Mouse (Mus musculus): ENCODE measurements around the gene Rnaseh2c. TPM values are rescaled to one million over a fixed set of nuclear protein-coding genes. Genes with fewer than 3 reads are reported as not detected.
A peak's percentile ranks its signal among the peaks of the same experiment; 100 is the strongest.

The Rnaseh2c gene
- polyA plus RNA-seq, 1 experiment, result 27.3 TPM

GRCm38 (mm10) chr19:5560457-5561041 is 41.1 kb upstream of the Rnaseh2c start, which contains the start of gene Ovol1:
Gene Ovol1 (minus strand): TSS chr19:5560646.
- TF ChIP-seq POLR2A (IDR thresholded peaks at IDR 0.05; ENCODE audit: control insufficient read depth, low read depth, low read length) (no peak), CTCF (IDR thresholded peaks at IDR 0.05; ENCODE audit: control insufficient read depth, insufficient read depth, insufficient replicate concordance, low read depth, low read length) (no peak)
- Histone ChIP-seq H3K4me1 (ENCODE audit: control insufficient read depth, insufficient read depth, low read length) (peaks cover 33% of the 10 kb centered on the region), H3K27me3 (ENCODE audit: control insufficient read depth, insufficient read depth, low read length) (no peaks in the 10 kb centered on the region), H3K4me3 (ENCODE audit: control insufficient read depth, low read depth, low read length) (peak within 1 kb of the TSS; percentile 87), H3K27ac (ENCODE audit: control insufficient read depth, insufficient read depth, low read depth, low read length) (peak within 1 kb of the TSS; percentile 73), H3K36me3 (ENCODE audit: control insufficient read depth, insufficient read depth, low read length) (no peaks in the 10 kb centered on the region)

GRCm38 (mm10) chr19:5561252-5561790 is 40.4 kb upstream of the Rnaseh2c start:
- Histone ChIP-seq H3K27me3 (ENCODE audit: control insufficient read depth, insufficient read depth, low read length) (no peaks in the 10 kb centered on the region), H3K27ac (ENCODE audit: control insufficient read depth, insufficient read depth, low read depth, low read length) (no peak overlapping the region), H3K4me1 (ENCODE audit: control insufficient read depth, insufficient read depth, low read length) (peaks cover 35% of the 10 kb centered on the region), H3K4me3 (ENCODE audit: control insufficient read depth, low read depth, low read length) (peak overlapping the region; percentile 87), H3K36me3 (ENCODE audit: control insufficient read depth, insufficient read depth, low read length) (no peaks in the 10 kb centered on the region)
- TF ChIP-seq CTCF (IDR thresholded peaks at IDR 0.05; ENCODE audit: control insufficient read depth, insufficient read depth, insufficient replicate concordance, low read depth, low read length) (no peak), POLR2A (IDR thresholded peaks at IDR 0.05; ENCODE audit: control insufficient read depth, low read depth, low read length) (no peak)

- no peak for TF ChIP-seq POLR2A (IDR thresholded peaks at IDR 0.05; ENCODE audit: control insufficient read depth, low read depth, low read length)
- TF ChIP-seq CTCF (IDR thresholded peaks at IDR 0.05; ENCODE audit: control insufficient read depth, insufficient read depth, insufficient replicate concordance, low read depth, low read length), result no peak
- no peak overlapping the region for H3K27ac ChIP-seq (ENCODE audit: control insufficient read depth, insufficient read depth, low read depth, low read length)
- H3K27me3 ChIP-seq (ENCODE audit: control insufficient read depth, insufficient read depth, low read length), result no peaks in the 10 kb centered on the region
- peaks cover 40% of the 10 kb centered on the region for H3K4me1 ChIP-seq (ENCODE audit: control insufficient read depth, insufficient read depth, low read length)
- no peaks in the 10 kb centered on the region for H3K36me3 ChIP-seq (ENCODE audit: control insufficient read depth, insufficient read depth, low read length)
- no peak overlapping the region for H3K4me3 ChIP-seq (ENCODE audit: control insufficient read depth, low read depth, low read length)
These were observed 39.8 kb upstream of the Rnaseh2c start for GRCm38 (mm10) chr19:5561886-5562285.

- no peak overlapping the region for H3K27ac ChIP-seq (ENCODE audit: control insufficient read depth, insufficient read depth, low read depth, low read length)
- no peaks in the 10 kb centered on the region for H3K27me3 ChIP-seq (ENCODE audit: control insufficient read depth, insufficient read depth, low read length)
- peaks cover 43% of the 10 kb centered on the region for H3K4me1 ChIP-seq (ENCODE audit: control insufficient read depth, insufficient read depth, low read length)
- no peak overlapping the region for H3K4me3 ChIP-seq (ENCODE audit: control insufficient read depth, low read depth, low read length)
- H3K36me3 ChIP-seq (ENCODE audit: control insufficient read depth, insufficient read depth, low read length), result no peaks in the 10 kb centered on the region
- no peak for TF ChIP-seq CTCF (IDR thresholded peaks at IDR 0.05; ENCODE audit: control insufficient read depth, insufficient read depth, insufficient replicate concordance, low read depth, low read length)
- no peak for TF ChIP-seq POLR2A (IDR thresholded peaks at IDR 0.05; ENCODE audit: control insufficient read depth, low read depth, low read length)
These were observed 38.9 kb upstream of the Rnaseh2c start for GRCm38 (mm10) chr19:5562776-5563175.

- Histone ChIP-seq H3K4me1 (ENCODE audit: control insufficient read depth, insufficient read depth, low read length) (peaks cover 29% of the 10 kb centered on the region), H3K27me3 (ENCODE audit: control insufficient read depth, insufficient read depth, low read length) (no peaks in the 10 kb centered on the region), H3K27ac (ENCODE audit: control insufficient read depth, insufficient read depth, low read depth, low read length) (no peak overlapping the region; the same call in 1 of the 2 replicates), H3K36me3 (ENCODE audit: control insufficient read depth, insufficient read depth, low read length) (no peaks in the 10 kb centered on the region), H3K4me3 (ENCODE audit: control insufficient read depth, low read depth, low read length) (peak overlapping the region; percentile 96)
- TF ChIP-seq POLR2A (IDR thresholded peaks at IDR 0.05; ENCODE audit: control insufficient read depth, low read depth, low read length), result no peak
- no peak for TF ChIP-seq CTCF (IDR thresholded peaks at IDR 0.05; ENCODE audit: control insufficient read depth, insufficient read depth, insufficient replicate concordance, low read depth, low read length)
These were observed 35.4 kb upstream of the Rnaseh2c start for GRCm38 (mm10) chr19:5566316-5566715.

- Histone ChIP-seq H3K4me1 (ENCODE audit: control insufficient read depth, insufficient read depth, low read length) (peaks cover 25% of the 10 kb centered on the region), H3K27ac (ENCODE audit: control insufficient read depth, insufficient read depth, low read depth, low read length) (peak overlapping the region; percentile 93), H3K4me3 (ENCODE audit: control insufficient read depth, low read depth, low read length) (peak overlapping the region; percentile 96), H3K27me3 (ENCODE audit: control insufficient read depth, insufficient read depth, low read length) (no peaks in the 10 kb centered on the region), H3K36me3 (ENCODE audit: control insufficient read depth, insufficient read depth, low read length) (no peaks in the 10 kb centered on the region)
- no peak for TF ChIP-seq POLR2A (IDR thresholded peaks at IDR 0.05; ENCODE audit: control insufficient read depth, low read depth, low read length)
These were observed 34.5 kb upstream of the Rnaseh2c start for GRCm38 (mm10) chr19:5567180-5567533.

GRCm38 (mm10) chr19:5567534-5568469 is 33.9 kb upstream of the Rnaseh2c start, which contains the start of gene Ap5b1:
Gene Ap5b1 (plus strand): TSS chr19:5568025.
- TF ChIP-seq POLR2A (IDR thresholded peaks at IDR 0.05; ENCODE audit: control insufficient read depth, low read depth, low read length) (peak; percentile 47; the same call in 1 of the 2 replicates), CTCF (IDR thresholded peaks at IDR 0.05; ENCODE audit: control insufficient read depth, insufficient read depth, insufficient replicate concordance, low read depth, low read length) (peak; percentile 86)
- no peaks in the 10 kb centered on the region for H3K27me3 ChIP-seq (ENCODE audit: control insufficient read depth, insufficient read depth, low read length)

More at GRCm38 (mm10) chr19:5567534-5568469, 33.9 kb upstream of the Rnaseh2c start, which contains the start of gene Ap5b1:
- Histone ChIP-seq H3K4me3 (ENCODE audit: control insufficient read depth, low read depth, low read length) (peak within 1 kb of the TSS; percentile 96), H3K27ac (ENCODE audit: control insufficient read depth, insufficient read depth, low read depth, low read length) (peak within 1 kb of the TSS; percentile 93), H3K36me3 (ENCODE audit: control insufficient read depth, insufficient read depth, low read length) (no peaks in the 10 kb centered on the region), H3K4me1 (ENCODE audit: control insufficient read depth, insufficient read depth, low read length) (peaks cover 25% of the 10 kb centered on the region)

All from testis, adult 2 months (tissue).